Mouse (Mus musculus) heart, adult 2 months (tissue): ENCODE results near the gene Trmo. TPM values are rescaled to one million over a fixed set of nuclear protein-coding genes. Genes with fewer than 3 reads are reported as not detected.
A peak's percentile ranks its signal among the peaks of the same experiment; 100 is the strongest.

Experiments
- DNase-seq, 2 experiments: peaks; one replicate each; pipeline ENCODE4 v3.0.0; 2021
- H3K27ac ChIP-seq: fragments of 200-600 bp; 2 replicates; pipeline ENCODE4 v1.8.1; 2022
- H3K27me3 ChIP-seq: fragments of 200-500 bp; 2 replicates; pipeline ENCODE4 v1.6.1; 2012; ENCODE audit warnings: mild to moderate bottlenecking, low read length, inconsistent platforms, mixed read lengths; ENCODE audit not compliant: control insufficient read depth, insufficient read depth
- H3K36me3 ChIP-seq: fragments of 200-500 bp; 2 replicates; pipeline ENCODE4 v1.6.1; 2012; ENCODE audit warnings: low read length, inconsistent platforms; ENCODE audit not compliant: control insufficient read depth, insufficient read depth
- H3K4me1 ChIP-seq: fragments of 200-500 bp; 2 replicates; pipeline ENCODE4 v1.6.1; 2011; ENCODE audit warnings: low read length; ENCODE audit not compliant: control insufficient read depth, insufficient read depth
- H3K4me3 ChIP-seq: fragments of 200-600 bp; 2 replicates; pipeline ENCODE4 v1.8.1; 2022
- H3K79me2 ChIP-seq: fragments of 200-500 bp; replicated peaks from 2 replicates; pipeline ENCODE4 v1.6.1; 2012; ENCODE audit warnings: mild to moderate bottlenecking, inconsistent platforms, low read length, moderate library complexity, mixed read lengths; ENCODE audit not compliant: control insufficient read depth, insufficient read depth
- H3K9ac ChIP-seq: fragments of 200-500 bp; 2 replicates; pipeline ENCODE4 v1.6.1; 2012; ENCODE audit warnings: low read depth, mild to moderate bottlenecking, control low read depth, inconsistent platforms, low read length, mixed read lengths
- CTCF ChIP-seq: fragments of 200-600 bp; IDR thresholded peaks from 2 replicates; pipeline ENCODE4 v1.8.1; 2022; ENCODE audit warnings: antibody characterized with exemption, mild to moderate bottlenecking, moderate library complexity
- EP300 ChIP-seq: fragments of 200-500 bp; IDR thresholded peaks from 2 replicates; pipeline ENCODE4 v1.6.1; 2011; ENCODE audit warnings: low read depth, low read length, control low read depth; ENCODE audit not compliant: insufficient read depth
- POLR2A ChIP-seq: fragments of 200-500 bp; IDR thresholded peaks from 2 replicates; pipeline ENCODE4 v1.6.1; 2011; ENCODE audit warnings: mild to moderate bottlenecking, low read depth, low read length, control low read depth; ENCODE audit not compliant: insufficient read depth
- WGBS: fragments of 180-500 bp; shearing (Covaris S2); methylation state at CpG from one replicate; pipeline ENCODE4 v1.1.7; 2018; 5-methylcytosine and 5-hydroxymethylcytosine counted together
- intact Hi-C: fragments of 180-260 bp; cut with DNase I; formaldehyde crosslinking; loops from one replicate; pipeline ENCODE4 v1.15.1; 2025
- polyA plus RNA-seq: library from polyadenylated mRNA; depleted of rRNA; stranded (reverse); fragments of >200 nt; gene quantifications from 2 replicates; pipeline ENCODE4 v1.2.3, GENCODE M21; 2012
- total RNA-seq, 2 experiments: library from RNA; stranded (reverse); gene quantifications; 2 replicates each; pipeline ENCODE4 v1.2.3; 2021

Trmo gene
- total and polyA plus RNA-seq, 3 experiments: 3.7 to 4.1 (median 3.8) TPM

GRCm38 (mm10) chr4:46345056-46345772 is 44.0 kb downstream of the Trmo start:
- intact Hi-C loops: no loop called here
- H3K9ac ChIP-seq: no peak overlapping the region
- no peaks in the 10 kb centered on the region for H3K36me3 ChIP-seq
- 7% methylated on average over 66 of the region's 67 CpGs for WGBS
- no peaks in the 10 kb centered on the region for H3K4me1 ChIP-seq
- no peak for DNase-seq
- no peak for TF ChIP-seq POLR2A
- no peak for TF ChIP-seq CTCF
- no peak for TF ChIP-seq EP300
- H3K4me3 ChIP-seq: no peak overlapping the region
- H3K79me2 ChIP-seq: no peaks in the 10 kb centered on the region
- peaks cover 40% of the 10 kb centered on the region for H3K27me3 ChIP-seq
- H3K27ac ChIP-seq: no peak overlapping the region

- intact Hi-C loops: no loop called here
- DNase-seq: peak in 1 of 2 experiments; percentile 11
- no peak overlapping the region for H3K9ac ChIP-seq
These were observed 44.9 kb downstream of the Trmo start for GRCm38 (mm10) chr4:46344288-46344687.

GRCm38 (mm10) chr4:46343596-46344260 is 45.5 kb downstream of the Trmo start, which contains the start of gene Foxe1:
Gene Foxe1, plus strand, starts transcription at chr4:46343609.
- Histone ChIP-seq H3K9ac (no peak within 1 kb of the TSS), H3K27me3 (peaks cover 40% of the 10 kb centered on the region), H3K79me2 (no peaks in the 10 kb centered on the region), H3K4me1 (no peaks in the 10 kb centered on the region), H3K27ac (no peak within 1 kb of the TSS), H3K36me3 (no peaks in the 10 kb centered on the region), H3K4me3 (peak within 1 kb of the TSS; percentile 38)
- no peak for TF ChIP-seq POLR2A
- no peak for TF ChIP-seq EP300
- TF ChIP-seq CTCF: no peak
- 5% methylated on average over 69 of the region's 70 CpGs for WGBS
- intact Hi-C loops: no loop called here
- no peak for DNase-seq

More at GRCm38 (mm10) chr4:46344288-46344687, 44.9 kb downstream of the Trmo start:
- whole genome bisulfite sequencing: under 1% methylated on average over 51 of the region's 51 CpGs
- H3K27me3 ChIP-seq: peaks cover 40% of the 10 kb centered on the region
- TF ChIP-seq EP300 (no peak), POLR2A (no peak), CTCF (0 out of 2 replicates have a peak, but pooled peaks have one; percentile 12)
- H3K79me2 ChIP-seq: no peaks in the 10 kb centered on the region
- no peaks in the 10 kb centered on the region for H3K4me1 ChIP-seq
- H3K36me3 ChIP-seq: no peaks in the 10 kb centered on the region
- peak overlapping the region; percentile 38 for H3K4me3 ChIP-seq
- no peak overlapping the region for H3K27ac ChIP-seq

GRCm38 (mm10) chr4:46342711-46343286 is 46.4 kb downstream of the Trmo start:
- intact Hi-C loops: no loop called here
- WGBS: 1% methylated on average over 28 of the region's 28 CpGs
- DNase-seq: no peak

GRCm38 (mm10) chr4:46341831-46342680 is 47.2 kb downstream of the Trmo start:
- Histone ChIP-seq H3K27me3 (peaks cover 34% of the 10 kb centered on the region), H3K4me1 (peaks cover 2% of the 10 kb centered on the region; the same call in 1 of the 2 replicates), H3K4me3 (no peak overlapping the region), H3K9ac (no peak overlapping the region), H3K27ac (no peak overlapping the region), H3K36me3 (no peaks in the 10 kb centered on the region), H3K79me2 (no peaks in the 10 kb centered on the region)
- intact Hi-C loops: no loop called here
- 26% methylated on average over 22 of the region's 22 CpGs for WGBS
- TF ChIP-seq CTCF (no peak), POLR2A (no peak), EP300 (no peak)
- no peak for DNase-seq

More at GRCm38 (mm10) chr4:46342711-46343286, 46.4 kb downstream of the Trmo start:
- H3K4me1 ChIP-seq: peaks cover 2% of the 10 kb centered on the region; the same call in 1 of the 2 replicates
- TF ChIP-seq CTCF: no peak
- TF ChIP-seq EP300: no peak
- TF ChIP-seq POLR2A: no peak
- H3K4me3 ChIP-seq: no peak overlapping the region
- peaks cover 39% of the 10 kb centered on the region for H3K27me3 ChIP-seq
- H3K27ac ChIP-seq: no peak overlapping the region
- H3K9ac ChIP-seq: no peak overlapping the region
- H3K36me3 ChIP-seq: no peaks in the 10 kb centered on the region
- H3K79me2 ChIP-seq: no peaks in the 10 kb centered on the region

GRCm38 (mm10) chr4:46339584-46339983 is 49.7 kb downstream of the Trmo start:
- peaks cover 2% of the 10 kb centered on the region; the same call in 1 of the 2 replicates for H3K4me1 ChIP-seq
- H3K4me3 ChIP-seq: no peak overlapping the region
- no peaks in the 10 kb centered on the region for H3K36me3 ChIP-seq
- no peak overlapping the region for H3K9ac ChIP-seq
- WGBS: 8% methylated on average over 26 of the region's 26 CpGs
- H3K27ac ChIP-seq: no peak overlapping the region
- intact Hi-C loops: no loop called here
- no peak for TF ChIP-seq EP300
- TF ChIP-seq CTCF: no peak
- no peak for TF ChIP-seq POLR2A
- DNase-seq: no peak
- no peaks in the 10 kb centered on the region for H3K79me2 ChIP-seq
- peaks cover 22% of the 10 kb centered on the region for H3K27me3 ChIP-seq
